Mouse (Mus musculus): ENCODE data around the gene Nrcam. TPM values are rescaled to one million over a fixed set of nuclear protein-coding genes. Genes with fewer than 3 reads are reported as not detected.

Gene Nrcam
- polyA plus RNA-seq, 1 experiment from 2014 or later = 2.5 TPM

DNA sequence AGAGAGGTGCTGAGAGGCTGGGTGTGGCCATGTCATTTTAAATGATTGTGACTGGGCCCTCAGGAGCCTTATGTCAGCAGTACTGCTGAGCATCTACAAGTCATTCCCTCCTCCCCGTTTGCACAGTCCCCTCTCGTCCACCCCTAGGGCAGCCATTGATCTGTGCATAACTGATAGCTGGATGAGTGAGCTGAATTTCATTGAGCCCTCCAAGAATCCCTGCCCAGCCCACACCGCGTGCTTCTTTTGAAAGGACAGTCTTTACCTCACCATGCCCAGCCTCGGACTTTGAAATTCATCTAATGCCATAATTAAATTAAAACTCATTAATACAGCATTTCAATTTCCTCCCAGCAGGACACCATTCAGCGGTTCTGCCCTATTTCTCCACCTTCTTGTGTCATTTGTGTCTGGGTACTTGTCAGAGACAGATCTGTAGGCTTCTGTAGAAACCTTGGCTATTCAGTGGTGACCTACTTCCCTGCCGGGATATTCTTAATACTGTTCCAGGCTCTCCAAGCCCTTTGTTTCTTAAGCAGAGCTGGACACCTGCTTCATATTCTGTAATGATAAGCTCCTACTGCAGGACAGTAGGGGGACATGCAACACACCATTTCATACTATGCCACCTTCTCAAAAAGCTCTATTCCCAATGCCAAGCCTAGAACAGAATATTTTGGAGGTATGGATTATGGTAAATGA is 190.9 kb downstream of the Nrcam start:
- Histone ChIP-seq H3K4me3 (replicated peaks) (no peak overlapping the region), H3K4me2 (no peak overlapping the region), H3K9me3 (no peaks in the 10 kb centered on the region), H3K9ac (replicated peaks) (no peak overlapping the region), H3K27ac (no peak overlapping the region), H3K4me1 (replicated peaks) (no peaks in the 10 kb centered on the region), H3K27me3 (no peaks in the 10 kb centered on the region), H3K36me3 (no peaks in the 10 kb centered on the region)
- WGBS = 71% methylated on average over 7 of the region's 7 CpGs
- no peak for ATAC-seq (ENCODE audit: insufficient number of reproducible peaks, insufficient read depth, low FRiP score, low TSS enrichment, low read depth)

DNA sequence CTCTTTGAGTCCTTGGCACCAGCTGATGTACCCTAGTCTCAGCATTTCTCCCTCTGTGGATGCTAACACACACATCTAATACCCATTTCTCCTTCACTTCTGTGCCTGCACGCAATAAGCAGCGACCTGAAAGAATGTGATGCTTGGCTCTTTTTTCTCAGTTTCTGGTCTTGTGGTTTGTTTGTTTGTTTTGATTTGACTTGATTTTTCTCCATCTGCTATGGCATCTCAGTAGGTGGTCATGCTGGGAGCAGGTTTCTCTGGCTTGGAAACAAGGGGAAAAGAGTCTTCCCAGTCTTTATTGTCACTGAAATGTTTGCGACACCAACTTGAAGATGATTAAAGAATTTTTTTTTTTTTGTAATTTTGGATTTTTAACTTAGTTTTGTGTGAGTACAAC is 192.8 kb downstream of the Nrcam start:
- Histone ChIP-seq H3K27ac (no peak overlapping the region), H3K27me3 (no peaks in the 10 kb centered on the region), H3K4me1 (replicated peaks) (no peaks in the 10 kb centered on the region), H3K36me3 (no peaks in the 10 kb centered on the region), H3K9ac (replicated peaks) (no peak overlapping the region), H3K4me3 (replicated peaks) (no peak overlapping the region), H3K9me3 (no peaks in the 10 kb centered on the region), H3K4me2 (no peak overlapping the region)
- no peak for ATAC-seq (ENCODE audit: insufficient number of reproducible peaks, insufficient read depth, low FRiP score, low TSS enrichment, low read depth)
- 80% methylated on average over 3 of the region's 3 CpGs for WGBS

DNA sequence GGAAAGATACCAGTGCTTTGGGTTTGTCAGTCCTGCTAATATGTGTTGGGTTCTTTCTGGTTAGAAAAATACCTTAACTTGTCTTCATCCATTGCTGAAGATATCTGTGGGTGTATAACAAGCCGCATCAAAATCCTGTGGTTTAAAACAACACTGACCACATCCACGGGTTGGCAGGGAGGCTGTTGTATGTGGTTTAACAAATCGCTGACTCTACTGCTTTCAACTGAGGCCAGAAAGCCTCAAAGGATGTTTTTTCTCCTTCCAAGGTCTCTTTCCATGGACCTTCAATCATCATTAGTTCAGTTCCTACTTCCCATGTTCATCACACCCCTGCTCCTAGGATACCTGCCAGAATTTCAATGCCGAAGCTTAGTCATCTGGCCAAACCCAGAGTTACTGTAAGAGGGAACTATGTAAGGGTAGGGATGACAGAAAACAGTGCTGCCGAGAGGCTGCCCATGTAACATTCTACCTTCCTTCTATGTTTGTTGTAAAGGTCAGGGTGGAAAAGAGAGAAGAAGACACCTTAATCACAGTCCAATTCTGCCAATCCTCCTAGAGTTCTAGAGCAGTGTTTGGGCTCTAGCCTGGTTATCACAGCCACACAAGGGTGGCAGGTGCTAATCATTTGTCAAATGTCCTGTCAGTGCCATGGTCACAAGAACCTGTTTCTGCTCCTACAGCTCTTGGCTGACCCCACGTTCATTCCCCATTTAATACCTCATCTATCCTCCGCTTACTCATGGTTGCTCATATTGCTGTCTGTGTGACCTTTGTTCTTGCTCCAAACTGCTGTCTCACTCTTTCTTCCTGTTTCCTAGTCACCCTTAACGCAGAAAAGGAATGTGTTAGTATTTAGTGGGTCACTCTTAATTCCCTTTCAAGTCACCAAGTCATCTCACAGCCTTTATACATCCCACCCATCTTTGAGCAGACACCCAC is 196.2 kb downstream of the Nrcam start:
- Histone ChIP-seq H3K9me3 (no peaks in the 10 kb centered on the region), H3K36me3 (no peaks in the 10 kb centered on the region), H3K9ac (replicated peaks) (no peak overlapping the region), H3K4me2 (no peak overlapping the region), H3K4me1 (replicated peaks) (no peaks in the 10 kb centered on the region), H3K4me3 (replicated peaks) (no peak overlapping the region), H3K27me3 (no peaks in the 10 kb centered on the region), H3K27ac (no peak overlapping the region)
- no peak for ATAC-seq (ENCODE audit: insufficient number of reproducible peaks, insufficient read depth, low FRiP score, low TSS enrichment, low read depth)
- WGBS = 81% methylated on average over 8 of the region's 8 CpGs

DNA sequence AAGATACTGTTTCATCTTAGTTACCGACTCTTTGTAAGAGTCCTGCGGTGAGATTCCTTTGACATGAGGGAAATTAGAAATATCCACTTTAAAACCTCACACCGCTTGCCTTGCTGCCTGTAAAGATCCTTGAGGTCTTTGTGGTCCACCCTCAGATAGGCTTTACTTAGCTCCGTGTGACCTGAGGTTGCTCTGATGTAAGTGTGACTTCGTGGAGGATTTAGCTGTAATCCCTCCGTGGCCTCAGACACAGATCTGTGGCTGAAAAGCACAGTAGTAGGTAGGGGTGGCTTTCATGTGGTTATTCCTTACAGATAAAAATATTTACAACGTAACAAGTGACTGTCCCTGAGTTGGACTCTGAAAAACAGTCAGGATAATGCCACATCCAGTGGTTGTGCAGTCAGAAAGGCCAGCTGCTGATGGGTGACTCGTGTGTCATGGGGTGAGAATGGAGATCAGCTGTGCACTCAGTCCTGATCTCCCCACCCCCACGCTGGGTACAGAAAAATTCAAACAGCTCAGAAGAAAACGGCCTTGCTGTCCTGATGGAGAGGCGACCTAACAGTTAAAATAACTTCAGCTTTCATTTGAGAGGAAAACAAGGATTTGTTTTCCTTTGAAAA is 199.8 kb downstream of the Nrcam start:
- Histone ChIP-seq H3K9ac (replicated peaks) (no peak overlapping the region), H3K27me3 (no peaks in the 10 kb centered on the region), H3K4me1 (replicated peaks) (no peaks in the 10 kb centered on the region), H3K36me3 (no peaks in the 10 kb centered on the region), H3K4me3 (replicated peaks) (no peak overlapping the region), H3K9me3 (no peaks in the 10 kb centered on the region), H3K4me2 (no peak overlapping the region), H3K27ac (no peak overlapping the region)
- ATAC-seq (ENCODE audit: insufficient number of reproducible peaks, insufficient read depth, low FRiP score, low TSS enrichment, low read depth) = no peak
- WGBS = 37% methylated on average over 11 of the region's 11 CpGs

DNA sequence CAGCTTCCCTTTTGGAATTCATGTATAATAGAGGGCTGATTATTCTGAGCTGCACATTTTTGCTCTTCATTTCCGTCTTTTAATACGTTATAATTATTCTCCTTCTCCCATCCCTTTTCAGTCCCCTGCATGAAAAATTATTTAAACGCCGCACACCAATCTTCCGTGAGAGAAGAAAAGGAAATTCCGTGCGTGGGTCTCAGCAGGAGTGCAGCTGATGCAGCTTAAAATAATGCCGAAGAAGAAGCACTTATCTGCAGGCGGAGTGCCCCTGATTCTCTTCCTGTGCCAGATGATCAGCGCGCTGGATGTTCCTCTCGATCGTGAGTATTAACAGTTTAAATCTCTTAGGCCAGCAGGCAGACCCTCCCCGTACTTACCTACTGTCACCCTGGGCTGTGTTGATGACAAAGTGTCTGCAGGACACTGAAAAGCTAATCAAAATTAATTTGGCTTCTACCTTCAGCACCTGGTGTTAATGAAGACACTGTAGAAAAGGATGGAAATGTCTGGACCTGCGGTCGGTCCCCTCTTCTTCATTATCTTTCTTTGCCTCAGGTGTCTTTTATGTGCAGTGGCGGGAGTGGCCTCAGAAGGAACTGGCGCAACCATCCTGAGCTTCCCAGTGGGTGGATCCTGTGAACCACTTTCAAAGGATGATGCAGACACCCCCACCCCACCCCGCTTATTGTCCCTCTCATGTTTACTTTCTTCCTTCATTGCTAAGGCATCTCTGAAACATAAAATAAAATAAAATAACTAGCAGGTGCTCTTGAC is 203.8 kb downstream of the Nrcam start:
- no peak for ATAC-seq (ENCODE audit: insufficient number of reproducible peaks, insufficient read depth, low FRiP score, low TSS enrichment, low read depth)
- Histone ChIP-seq H3K9me3 (no peaks in the 10 kb centered on the region), H3K9ac (replicated peaks) (no peak overlapping the region), H3K4me3 (replicated peaks) (no peak overlapping the region), H3K27me3 (no peaks in the 10 kb centered on the region), H3K4me1 (replicated peaks) (no peaks in the 10 kb centered on the region), H3K27ac (no peak overlapping the region), H3K36me3 (no peaks in the 10 kb centered on the region), H3K4me2 (no peak overlapping the region)
- WGBS = 82% methylated on average over 19 of the region's 19 CpGs

DNA sequence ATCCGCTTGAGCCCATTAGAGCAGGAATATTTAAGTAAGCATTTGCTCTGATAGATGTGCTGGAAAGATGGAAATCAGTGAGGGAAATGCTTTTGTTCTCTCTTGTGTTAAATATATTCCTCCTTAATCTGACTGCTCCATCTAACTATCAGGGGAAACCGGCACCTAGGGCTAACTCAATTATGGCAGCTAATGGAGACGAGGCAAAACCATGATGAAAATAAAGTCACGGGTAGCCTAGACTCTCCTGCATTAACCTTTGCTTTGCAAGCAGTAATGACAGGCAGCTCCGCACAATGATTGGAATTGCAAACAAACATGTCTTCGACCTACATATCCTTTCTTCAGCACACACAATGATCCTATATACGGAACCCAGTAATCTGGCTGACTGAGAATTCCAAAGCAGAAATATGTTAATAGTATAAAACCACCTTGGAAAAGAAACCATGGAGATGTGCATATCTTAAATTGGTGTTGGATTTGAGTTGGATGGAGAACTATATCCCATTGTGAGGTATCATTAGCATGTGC is 205.5 kb downstream of the Nrcam start:
- no peak overlapping the region for H3K27ac ChIP-seq
- no peaks in the 10 kb centered on the region for H3K9me3 ChIP-seq
- H3K4me1 ChIP-seq (replicated peaks) = no peaks in the 10 kb centered on the region
- no peak overlapping the region for H3K4me3 ChIP-seq (replicated peaks)
- WGBS = 83% methylated on average over 7 of the region's 7 CpGs
- no peak overlapping the region for H3K4me2 ChIP-seq
- H3K36me3 ChIP-seq = no peaks in the 10 kb centered on the region
- ATAC-seq (ENCODE audit: insufficient number of reproducible peaks, insufficient read depth, low FRiP score, low TSS enrichment, low read depth) = no peak
- H3K27me3 ChIP-seq = no peaks in the 10 kb centered on the region
- H3K9ac ChIP-seq (replicated peaks) = no peak overlapping the region

DNA sequence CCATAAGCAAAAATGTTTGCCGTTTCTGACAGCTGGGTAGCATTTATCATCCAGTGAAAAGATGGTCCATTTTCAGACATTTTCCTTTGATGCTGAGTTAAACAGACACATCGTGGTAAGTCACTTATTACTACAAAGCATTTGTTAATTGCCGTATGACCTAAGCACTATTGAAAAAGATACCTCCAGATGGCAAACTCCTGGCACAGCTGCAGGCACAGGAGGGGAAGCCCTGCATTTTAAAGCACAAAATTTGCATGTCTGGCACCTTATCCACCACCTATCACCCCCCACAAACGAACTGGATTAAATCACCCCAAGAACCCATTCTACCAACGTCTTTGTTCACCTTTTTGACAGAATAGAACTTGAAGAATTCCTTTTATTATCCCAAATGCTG is 206.9 kb downstream of the Nrcam start:
- Histone ChIP-seq H3K9ac (replicated peaks) (no peak overlapping the region), H3K27me3 (no peaks in the 10 kb centered on the region), H3K36me3 (no peaks in the 10 kb centered on the region), H3K4me2 (no peak overlapping the region), H3K4me3 (replicated peaks) (no peak overlapping the region), H3K4me1 (replicated peaks) (no peaks in the 10 kb centered on the region), H3K27ac (no peak overlapping the region), H3K9me3 (no peaks in the 10 kb centered on the region)
- 17% methylated on average over 5 of the region's 5 CpGs for WGBS
- no peak for ATAC-seq (ENCODE audit: insufficient number of reproducible peaks, insufficient read depth, low FRiP score, low TSS enrichment, low read depth)

DNA sequence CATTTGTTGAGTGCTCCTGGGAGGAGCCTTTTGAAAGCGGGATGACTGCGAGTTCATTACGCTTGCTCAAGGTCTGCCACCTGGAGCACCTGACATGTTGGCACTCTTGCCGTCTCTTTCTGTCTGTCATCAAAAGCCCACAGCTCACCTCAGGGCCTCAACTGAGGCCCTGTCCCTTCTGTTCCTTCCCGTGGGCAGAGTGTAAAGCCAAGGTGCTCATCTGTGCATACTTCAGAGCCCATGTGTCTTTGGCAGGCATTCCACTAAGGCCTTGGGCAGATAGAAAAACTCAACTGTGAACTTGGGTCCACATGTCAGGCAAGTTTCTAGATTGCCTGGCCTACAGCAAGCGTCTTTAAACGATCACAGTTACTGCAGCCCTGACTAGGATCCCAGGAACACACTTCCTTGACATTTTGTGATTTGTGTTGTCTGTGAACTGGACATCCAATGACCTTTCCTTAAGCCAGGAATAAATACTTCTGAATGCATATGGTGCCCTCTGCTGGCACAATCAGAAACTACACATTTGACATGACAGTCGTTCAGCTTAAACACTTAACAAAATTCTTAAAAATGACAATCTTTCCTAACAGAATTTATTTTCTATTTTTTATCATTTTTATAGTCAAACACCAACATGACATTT is 219.2 kb downstream of the Nrcam start:
- Histone ChIP-seq H3K27me3 (peaks cover 5% of the 10 kb centered on the region; the same call in 1 of the 2 replicates), H3K9ac (replicated peaks) (no peak overlapping the region), H3K4me2 (no peak overlapping the region), H3K9me3 (no peaks in the 10 kb centered on the region), H3K36me3 (no peaks in the 10 kb centered on the region), H3K4me1 (replicated peaks) (no peaks in the 10 kb centered on the region), H3K4me3 (replicated peaks) (no peak overlapping the region), H3K27ac (no peak overlapping the region)
- WGBS = 50% methylated on average over 8 of the region's 8 CpGs
- no peak for ATAC-seq (ENCODE audit: insufficient number of reproducible peaks, insufficient read depth, low FRiP score, low TSS enrichment, low read depth)

DNA sequence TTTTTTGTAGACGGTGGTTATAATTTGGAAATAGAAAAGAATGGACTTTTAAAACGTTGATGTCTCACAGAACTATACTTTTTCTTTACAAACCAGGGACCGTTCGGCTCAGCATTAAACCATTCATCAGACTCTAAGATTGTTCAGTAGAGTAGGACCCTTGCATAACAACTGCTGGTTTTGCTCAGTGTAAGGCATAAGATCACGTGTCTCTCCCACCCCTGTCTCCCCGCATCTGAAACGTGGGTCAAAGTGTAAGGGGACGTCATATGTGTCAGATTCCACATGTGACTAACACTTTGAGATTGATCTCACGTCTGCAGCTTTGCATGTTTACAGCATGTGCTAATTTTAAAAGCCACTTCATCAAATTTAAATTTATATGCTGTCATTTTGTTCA is 219.8 kb downstream of the Nrcam start:
- peaks cover 5% of the 10 kb centered on the region; the same call in 1 of the 2 replicates for H3K27me3 ChIP-seq
- no peaks in the 10 kb centered on the region for H3K4me1 ChIP-seq (replicated peaks)
- no peak overlapping the region for H3K27ac ChIP-seq
- H3K9ac ChIP-seq (replicated peaks) = no peak overlapping the region
- ATAC-seq (ENCODE audit: insufficient number of reproducible peaks, insufficient read depth, low FRiP score, low TSS enrichment, low read depth) = no peak
- no peak overlapping the region for H3K4me2 ChIP-seq
- H3K4me3 ChIP-seq (replicated peaks) = no peak overlapping the region
- no peaks in the 10 kb centered on the region for H3K9me3 ChIP-seq
- no peaks in the 10 kb centered on the region for H3K36me3 ChIP-seq
- 54% methylated on average over 9 of the region's 9 CpGs for WGBS

DNA sequence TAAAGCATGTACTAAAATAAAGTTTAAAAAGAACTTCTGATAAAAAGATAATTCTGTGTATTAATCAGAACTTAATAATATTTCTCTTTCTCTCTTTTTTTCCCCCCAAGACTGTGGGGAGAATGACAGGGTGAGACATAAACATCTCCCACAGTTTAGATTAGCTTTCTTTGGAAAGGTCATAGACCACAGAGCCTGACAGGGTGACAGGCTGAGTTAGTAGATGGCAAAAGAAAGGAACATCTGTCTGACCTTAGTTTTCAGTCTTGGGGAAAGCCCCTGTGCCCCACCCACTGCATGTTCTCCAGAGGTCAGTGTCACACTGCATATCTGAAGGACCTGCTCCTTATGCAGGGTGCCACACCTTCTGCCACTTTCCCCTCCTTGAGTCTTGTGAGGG is 222.9 kb downstream of the Nrcam start:
- no peak overlapping the region for H3K27ac ChIP-seq
- H3K4me1 ChIP-seq (replicated peaks) = no peaks in the 10 kb centered on the region
- no peaks in the 10 kb centered on the region for H3K9me3 ChIP-seq
- no peak overlapping the region for H3K4me2 ChIP-seq
- no peaks in the 10 kb centered on the region for H3K36me3 ChIP-seq
- no peak for ATAC-seq (ENCODE audit: insufficient number of reproducible peaks, insufficient read depth, low FRiP score, low TSS enrichment, low read depth)
- peaks cover 5% of the 10 kb centered on the region; the same call in 1 of the 2 replicates for H3K27me3 ChIP-seq
- no peak overlapping the region for H3K9ac ChIP-seq (replicated peaks)
- no peak overlapping the region for H3K4me3 ChIP-seq (replicated peaks)

Data from limb, embryonic 12.5 days (tissue).